Mouse (Mus musculus) midbrain, embryonic 11.5 days (tissue): ENCODE measurements around the gene Plpp1. TPM values are rescaled to one million over a fixed set of nuclear protein-coding genes. Genes with fewer than 3 reads are reported as not detected.

Experiments used
- ATAC-seq: fragments of 200-750 bp; cut with Nextera tagmentation; 2 replicates; pipeline ENCODE4 v1.8.0; 2017; ENCODE audit warnings: moderate TSS enrichment, moderate library complexity; ENCODE audit not compliant: low FRiP score
- DNase-seq: peaks from one replicate; pipeline ENCODE4 v3.0.0; 2015; ENCODE audit warnings: low spot score; ENCODE audit errors: missing footprints
- H3K27ac ChIP-seq: fragments of 300-500 bp; sonication (generic); 2 replicates; pipeline ENCODE4 v1.5.1; 2014; ENCODE audit warnings: low read depth, low read length
- H3K27me3 ChIP-seq: fragments of 300-500 bp; sonication (generic); 2 replicates; pipeline ENCODE4 v1.6.1; 2014; ENCODE audit warnings: mild to moderate bottlenecking, low read length, moderate library complexity, mixed read lengths; ENCODE audit not compliant: control insufficient read depth, insufficient read depth
- H3K36me3 ChIP-seq: fragments of 300-500 bp; sonication (generic); 2 replicates; pipeline ENCODE4 v1.6.1; 2014; ENCODE audit warnings: mild to moderate bottlenecking, low read length, moderate library complexity, mixed read lengths; ENCODE audit not compliant: control insufficient read depth, insufficient read depth
- H3K4me1 ChIP-seq: fragments of 300-500 bp; sonication (generic); 2 replicates; pipeline ENCODE4 v1.6.1; 2014; ENCODE audit warnings: low read length; ENCODE audit not compliant: control insufficient read depth, insufficient read depth
- H3K4me2 ChIP-seq: fragments of 300-500 bp; sonication (generic); 2 replicates; pipeline ENCODE4 v1.6.1; 2014; ENCODE audit warnings: mild to moderate bottlenecking, moderate library complexity
- H3K4me3 ChIP-seq: fragments of 300-500 bp; sonication (generic); 2 replicates; pipeline ENCODE4 v1.5.1; 2014; ENCODE audit warnings: low read depth, low read length
- H3K9ac ChIP-seq: fragments of 300-500 bp; sonication (generic); 2 replicates; pipeline ENCODE4 v1.6.1; 2014; ENCODE audit warnings: low read length
- H3K9me3 ChIP-seq: fragments of 300-500 bp; sonication (generic); 2 replicates; pipeline ENCODE4 v1.6.1; 2016; ENCODE audit warnings: low read length; ENCODE audit not compliant: control insufficient read depth
- WGBS: fragments of 180-500 bp; shearing (Covaris S2); extraction: QIAGEN DNeasy Blood & Tissue Kit; methylation state at CpG from one replicate; pipeline ENCODE4 v1.1.7; 2014; 5-methylcytosine and 5-hydroxymethylcytosine counted together
- polyA plus RNA-seq: library from polyadenylated mRNA; unstranded; fragments of >200 nt; fragmentation: Nextera tagmentation; extraction: Ambion mirVana; gene quantifications from 2 replicates; pipeline ENCODE4 v1.2.1, GENCODE M21; 2014

Gene Plpp1
- polyA plus RNA-seq, 1 experiment from 2014 or later = 19.1 TPM

- no peak for DNase-seq
- Histone ChIP-seq H3K36me3 (peaks cover 24% of the 10 kb centered on the region), H3K9ac (no peak overlapping the region), H3K4me1 (no peaks in the 10 kb centered on the region), H3K4me3 (no peak overlapping the region), H3K9me3 (no peaks in the 10 kb centered on the region), H3K27ac (no peak overlapping the region), H3K27me3 (no peaks in the 10 kb centered on the region), H3K4me2 (no peak overlapping the region)
- 89% methylated on average over 12 of the region's 12 CpGs for WGBS
- ATAC-seq = no peak
Observed at GRCm38 (mm10) chr13:112887234-112887633, 86.6 kb downstream of the Plpp1 start.

DNA sequence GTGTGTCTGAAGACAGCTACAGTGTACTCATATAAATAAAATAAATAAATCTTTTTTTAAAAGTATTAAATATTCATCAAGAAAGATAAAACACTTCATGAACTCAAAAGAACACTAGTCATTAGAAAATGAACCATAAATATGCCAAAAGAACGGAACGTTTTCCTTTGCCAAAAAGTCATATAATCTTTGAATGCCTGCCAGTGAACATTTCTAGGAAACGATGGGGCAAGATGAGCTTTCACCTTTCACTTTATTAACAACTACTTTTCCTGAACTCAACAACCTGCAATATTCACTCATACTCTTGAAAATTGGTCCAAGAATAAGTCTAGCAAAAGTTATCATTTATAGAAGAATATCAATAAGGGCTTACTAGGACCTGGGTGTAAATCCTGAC lies 101.6 kb downstream of the Plpp1 start:
- H3K27ac ChIP-seq = no peak overlapping the region

GRCm38 (mm10) chr13:112909663-112910062 lies 109.1 kb downstream of the Plpp1 start:
- Histone ChIP-seq H3K4me2 (no peak overlapping the region), H3K9ac (no peak overlapping the region), H3K27me3 (no peaks in the 10 kb centered on the region), H3K4me3 (no peak overlapping the region), H3K36me3 (peaks cover 6% of the 10 kb centered on the region), H3K4me1 (no peaks in the 10 kb centered on the region), H3K27ac (no peak overlapping the region), H3K9me3 (no peaks in the 10 kb centered on the region)
- DNase-seq (peak; percentile 87), ATAC-seq (no peak)
- 79% methylated on average over 4 of the region's 4 CpGs for WGBS

More for the DNA sequence above, 101.6 kb downstream of the Plpp1 start:
- Histone ChIP-seq H3K4me2 (no peak overlapping the region), H3K36me3 (peaks cover 19% of the 10 kb centered on the region), H3K9ac (no peak overlapping the region), H3K9me3 (no peaks in the 10 kb centered on the region), H3K4me1 (no peaks in the 10 kb centered on the region), H3K27me3 (no peaks in the 10 kb centered on the region), H3K4me3 (no peak overlapping the region)
- DNase-seq (no peak), ATAC-seq (no peak)
- WGBS = 98% methylated on average over 3 of the region's 3 CpGs

DNA sequence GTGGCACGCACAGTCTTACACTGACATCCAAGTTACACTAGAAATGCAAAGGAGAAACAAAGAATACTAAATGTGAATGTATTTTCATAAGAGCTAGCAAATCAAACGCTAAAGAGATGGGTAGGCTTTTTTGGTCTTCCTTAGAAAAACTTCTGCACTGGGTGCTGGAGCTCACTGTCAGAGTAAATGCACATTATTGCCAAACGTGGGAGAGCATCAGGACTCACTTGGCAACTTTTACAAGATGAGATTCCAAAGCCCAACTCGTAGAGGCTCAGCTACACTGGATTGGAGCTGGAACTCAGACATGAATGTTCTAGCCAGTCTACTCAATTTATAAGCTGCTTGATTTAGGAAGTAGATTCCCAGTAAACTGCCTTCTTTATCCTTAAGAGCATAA lies 109.8 kb downstream of the Plpp1 start:
- Histone ChIP-seq H3K4me2 (no peak overlapping the region), H3K4me1 (no peaks in the 10 kb centered on the region), H3K4me3 (no peak overlapping the region), H3K9me3 (no peaks in the 10 kb centered on the region), H3K27ac (no peak overlapping the region), H3K9ac (no peak overlapping the region), H3K36me3 (peaks cover 6% of the 10 kb centered on the region), H3K27me3 (no peaks in the 10 kb centered on the region)
- ATAC-seq (no peak), DNase-seq (no peak)
- 92% methylated on average over 4 of the region's 4 CpGs for WGBS

Other genes with a start within 250 kb of the Plpp1 start
- gene Il31ra, start 206.4 kb upstream of the Plpp1 start, polyA plus RNA-seq = not detected in 2 replicates
- gene Ddx4, start 148.3 kb upstream of the Plpp1 start, polyA plus RNA-seq = 0.79 and 1.1 TPM in 2 replicates
- 19.8 and 20.2 TPM in 2 replicates for gene Slc38a9, start 140.0 kb upstream of the Plpp1 start, polyA plus RNA-seq
- 104 and 115 TPM in 2 replicates for gene Mtrex, start 126.6 kb downstream of the Plpp1 start, polyA plus RNA-seq
- gene Dhx29, start 126.7 kb downstream of the Plpp1 start, polyA plus RNA-seq = 32.1 and 36.8 TPM in 2 replicates
- gene Ccno, start 187.0 kb downstream of the Plpp1 start, polyA plus RNA-seq = 0.39 and 0.68 TPM in 2 replicates
- 0.12 TPM in 2 replicates for gene Mcidas, start 193.1 kb downstream of the Plpp1 start, polyA plus RNA-seq
- gene Cdc20b, start 234.3 kb downstream of the Plpp1 start, polyA plus RNA-seq = not detected in 2 replicates
- gene Gpx8, start 245.6 kb downstream of the Plpp1 start, polyA plus RNA-seq = 117 and 123 TPM in 2 replicates